Mouse (Mus musculus): ENCODE data around the gene Etfrf1. TPM values are rescaled to one million over a fixed set of nuclear protein-coding genes. Genes with fewer than 3 reads are reported as not detected.

Etfrf1 gene
- total and polyA plus RNA-seq, 3 experiments: 11.0 to 13.1 TPM; not detected in 1

DNA sequence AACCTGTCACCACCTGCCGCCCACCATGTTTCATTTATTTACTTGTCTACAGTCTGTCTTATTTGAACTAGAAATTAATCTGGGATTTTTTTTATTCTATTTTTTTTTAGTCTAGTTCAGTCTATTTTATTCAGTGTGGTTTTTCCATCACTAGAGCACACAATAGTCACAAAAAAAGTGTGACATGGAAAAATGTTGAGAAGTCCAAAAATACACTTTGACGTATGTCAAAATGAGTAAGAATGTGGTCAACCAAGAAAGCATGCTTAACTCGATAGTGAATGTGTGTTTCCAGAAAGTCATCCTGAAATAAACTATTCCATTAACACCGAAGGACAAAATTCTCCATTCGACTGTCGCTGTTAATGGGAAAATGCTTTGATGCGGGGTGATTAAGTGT lies 51.4 kb downstream of the Etfrf1 start:
- Histone ChIP-seq H3K9me3 (replicated peaks; ENCODE audit: insufficient read depth, low read length) (no peaks in the 10 kb centered on the region), H3K9ac (ENCODE audit: control insufficient read depth, low read depth, low read length, poor library complexity, severe bottlenecking) (no peak overlapping the region), H3K4me3 (ENCODE audit: control insufficient read depth in 1 of 2, insufficient read depth in 1 of 2, low read depth in 2 of 2, low read length in 2 of 2) (no peak overlapping the region), H3K36me3 (ENCODE audit: control insufficient read depth in 1 of 2, insufficient read depth in 2 of 2, low read length in 2 of 2) (peaks cover 0 to 3% of the 10 kb centered on the region in 2 experiments; a peak in 1 of 4 replicates), H3K4me1 (ENCODE audit: control insufficient read depth in 1 of 2, insufficient read depth in 2 of 2, low read length in 2 of 2) (peaks cover 2 to 4% of the 10 kb centered on the region in 2 experiments; a peak in 2 of 4 replicates), H3K27ac (ENCODE audit: control insufficient read depth, low read depth, low read length) (no peak overlapping the region), H3K79me2 (ENCODE audit: control insufficient read depth, insufficient read depth, low read length, poor library complexity) (no peaks in the 10 kb centered on the region), H3K27me3 (ENCODE audit: control insufficient read depth in 1 of 2, insufficient read depth in 2 of 2, low read length in 2 of 2) (no peaks in the 10 kb centered on the region)
- no peak for DNase-seq (ENCODE audit: low read depth, low spot score)
- TF ChIP-seq CHD1 (IDR thresholded peaks at IDR 0.05; ENCODE audit: low read depth, low read length) (no peak), TCF12 (IDR thresholded peaks at IDR 0.05; ENCODE audit: low read depth, low read length) (no peak), ETS1 (IDR thresholded peaks at IDR 0.05; ENCODE audit: low read depth, low read length) (no peak), E2F4 (IDR thresholded peaks at IDR 0.05; ENCODE audit: borderline replicate concordance, low read depth, low read length) (no peak), ZMIZ1 (IDR thresholded peaks at IDR 0.05; ENCODE audit: low read depth, low read length) (no peak), HCFC1 (IDR thresholded peaks at IDR 0.05; ENCODE audit: low read depth, low read length) (no peak), MEF2A (IDR thresholded peaks at IDR 0.05; ENCODE audit: extremely low read depth, insufficient replicate concordance, low read depth, low read length, poor library complexity, severe bottlenecking) (no peak), EP300 (IDR thresholded peaks at IDR 0.05; ENCODE audit: low read depth in 1 of 2, low read length in 2 of 2) (no peak), RAD21 (IDR thresholded peaks at IDR 0.05; ENCODE audit: low read depth, low read length) (no peak), USF2 (IDR thresholded peaks at IDR 0.05; ENCODE audit: borderline replicate concordance in 1 of 2, insufficient read depth in 1 of 2, low read depth in 1 of 2, low read length in 2 of 2) (no peak), SMC3 (IDR thresholded peaks at IDR 0.05; ENCODE audit: low read depth, low read length) (no peak)

Other genes with a start within 250 kb of the Etfrf1 start
- gene Bcat1, start 134.9 kb upstream of the Etfrf1 start, total RNA-seq (2012; rRNA removed): not detected in 2 replicates
- gene Bcat1, start 134.9 kb upstream of the Etfrf1 start, polyA plus RNA-seq (2012; ENCODE audit: insufficient read depth in 1 of 2, insufficient read length in 2 of 2, low read depth in 1 of 2, low replicate concordance in 2 of 2, missing spikeins in 1 of 2): not detected
- 60.4 and 70.1 TPM in 2 replicates for gene Lrmp, start 95.5 kb upstream of the Etfrf1 start, total RNA-seq (2012; rRNA removed)
- 10 to 100 TPM in 1 of 2 experiments, not detected in 1; 64.3 TPM for gene Lrmp, start 95.5 kb upstream of the Etfrf1 start, polyA plus RNA-seq (2012; ENCODE audit: insufficient read depth in 1 of 2, insufficient read length in 2 of 2, low read depth in 1 of 2, low replicate concordance in 2 of 2, missing spikeins in 1 of 2)
- 0.15 and 0.20 TPM in 2 replicates for gene Casc1, start 129 bp upstream of the Etfrf1 start, total RNA-seq (2012; rRNA removed)
- under 1 TPM in 1 of 2 experiments, not detected in 1; 0.22 TPM for gene Casc1, start 129 bp upstream of the Etfrf1 start, polyA plus RNA-seq (2012; ENCODE audit: insufficient read depth in 1 of 2, insufficient read length in 2 of 2, low read depth in 1 of 2, low replicate concordance in 2 of 2, missing spikeins in 1 of 2)
- gene Kras, start 39.1 kb downstream of the Etfrf1 start, total RNA-seq (2012; rRNA removed): 15.6 and 15.9 TPM in 2 replicates
- gene Kras, start 39.1 kb downstream of the Etfrf1 start, polyA plus RNA-seq (2012; ENCODE audit: insufficient read depth in 1 of 2, insufficient read length in 2 of 2, low read depth in 1 of 2, low replicate concordance in 2 of 2, missing spikeins in 1 of 2): 10 to 100 TPM in 1 of 2 experiments, not detected in 1; 44.3 TPM

All from MEL (cell line).